8 mouse cellular contexts compared by ENCODE assay signal in genomic region chr8:107403038-107403781, GRCm38 (mm10). TPM values are rescaled to one million over a fixed set of nuclear protein-coding genes. Genes with fewer than 3 reads are reported as not detected.
A peak's percentile ranks its signal among the peaks of the same experiment; 100 is the strongest.
DNase-seq lines count a peak whose midpoint lies in the region; ATAC-seq and TF ChIP-seq lines count a peak whose summit lies in the region.

TSS of gene Nqo1 (minus strand) at chr8:107403206.

- H3K27me3 ChIP-seq in hindbrain, embryonic 16.5 days (replicated peaks; ENCODE audit: control insufficient read depth, insufficient read depth, low read length): no peaks in the 10 kb centered on the region

- peaks cover 4% of the 10 kb centered on the region for H3K4me1 ChIP-seq in hindbrain, embryonic 16.5 days (ENCODE audit: control insufficient read depth, insufficient read depth, low read depth, low read length)

- peaks cover 3% of the 10 kb centered on the region; the same call in 1 of the 2 replicates for H3K36me3 ChIP-seq in hindbrain, embryonic 16.5 days (ENCODE audit: control insufficient read depth, insufficient read depth, low read length)

- ATAC-seq in activated CD4-positive, CD25-positive, alpha-beta regulatory T cell, adult 4 months: peak; percentile 74
- ATAC-seq in common myeloid progenitor, adult 5-6 weeks (replicated peaks; ENCODE audit: low read depth, poor library complexity, severe bottlenecking): peak; percentile 88
- ATAC-seq in hindbrain, embryonic 16.5 days: peak; percentile 96

- H3K27ac ChIP-seq in gastrocnemius, adult 2 months: peak within 1 kb of the TSS; percentile 84
- peak within 1 kb of the TSS; percentile 5; the same call in 1 of the 2 replicates for H3K27ac ChIP-seq in hindbrain, embryonic 16.5 days (ENCODE audit: low read depth, low read length)

- intact Hi-C loops in gastrocnemius, adult 2 months (cut with DNase I): no loop called here

- DNase-seq in gastrocnemius, adult 2 months: peak; percentile 88
- DNase-seq in left cerebral cortex, adult 11 months (ENCODE audit: low spot score): peak; percentile 50
- peak; percentile 85 for DNase-seq in lung, postnatal 36 days
- DNase-seq in retina, postnatal 1 day: peak; percentile 83
- DNase-seq in thymus, postnatal 4 days: peak; percentile 62

- H3K4me2 ChIP-seq in hindbrain, embryonic 16.5 days (ENCODE audit: low read length): peak within 1 kb of the TSS; percentile 52

- 14% methylated on average over 22 of the region's 22 CpGs for WGBS in hindbrain, embryonic 16.5 days

- TF ChIP-seq CTCF in gastrocnemius, adult 2 months (IDR thresholded peaks at IDR 0.05): no peak

- H3K9me3 ChIP-seq in hindbrain, embryonic 16.5 days (ENCODE audit: control insufficient read depth, low read length): no peaks in the 10 kb centered on the region

- H3K9ac ChIP-seq in hindbrain, embryonic 16.5 days (ENCODE audit: low read depth, low read length): peak within 1 kb of the TSS; percentile 30

- H3K4me3 ChIP-seq in gastrocnemius, adult 2 months: peak within 1 kb of the TSS; percentile 74
- H3K4me3 ChIP-seq in hindbrain, embryonic 16.5 days (ENCODE audit: low read length): peak within 1 kb of the TSS; percentile 36

RNA-seq across cellular contexts. Expression of gene Nqo1, which starts in this region (rescaled TPM):
- 1 to 10 TPM; 2.1 to 4.2 TPM for polyA plus RNA-seq in activated CD4-positive, CD25-positive, alpha-beta regulatory T cell, adult 4 months (2017; shearing (Covaris generic))
- total RNA-seq in common myeloid progenitor, adult 5-6 weeks (2017): 6.9 and 7.9 TPM in 2 replicates
- 10 to 100 TPM; 25.5 to 30.5 TPM for total RNA-seq in gastrocnemius, adult 2 months (2021)
- polyA plus RNA-seq in hindbrain, embryonic 16.5 days (2015; fragmentation: Nextera tagmentation; extraction: Ambion mirVana): 13.3 and 15.1 TPM in 2 replicates

Comparison
In these comparisons a context has a peak if more than half of its experiments do, and no peak if none do; other contexts are left out.
1. Peak in every context shown above with its lines: DNase-seq, ATAC-seq, H3K4me3 ChIP-seq and H3K27ac ChIP-seq.